Mouse (Mus musculus) heart, embryonic 14.5 days (tissue): ENCODE results near the gene Paip2b. TPM values are rescaled to one million over a fixed set of nuclear protein-coding genes. Genes with fewer than 3 reads are reported as not detected.
A peak's percentile ranks its signal among the peaks of the same experiment; 100 is the strongest.

Experiments used
- ATAC-seq: fragments of 200-750 bp; cut with Nextera tagmentation; 2 replicates; pipeline ENCODE4 v1.8.0; 2017; ENCODE audit warnings: low read depth, moderate TSS enrichment; ENCODE audit not compliant: insufficient number of reproducible peaks, insufficient read depth, low FRiP score
- H3K27ac ChIP-seq, 2 experiments: fragments of 200-500 bp in 1 of 2; fragments of 300-500 bp in 1 of 2; sonication (generic) in 1 of 2; replicated peaks in 1 of 2; 2 replicates each; pipeline ENCODE4 v1.5.1; 2012 to 2014; ENCODE audit warnings: low read depth in 2 of 2, low read length in 2 of 2, control low read depth in 1 of 2, mild to moderate bottlenecking in 1 of 2, mixed read lengths in 1 of 2; ENCODE audit not compliant: control insufficient read depth in 1 of 2, insufficient read depth in 1 of 2
- H3K27me3 ChIP-seq: fragments of 300-500 bp; sonication (generic); 2 replicates; pipeline ENCODE4 v1.6.1; 2014; ENCODE audit warnings: mild to moderate bottlenecking, low read length, control low read depth; ENCODE audit not compliant: control insufficient read depth, insufficient read depth
- H3K36me3 ChIP-seq: fragments of 300-500 bp; sonication (generic); 2 replicates; pipeline ENCODE4 v1.6.1; 2014; ENCODE audit warnings: mild to moderate bottlenecking, control low read depth, low read length, mixed read lengths; ENCODE audit not compliant: control insufficient read depth, insufficient read depth
- H3K4me1 ChIP-seq, 2 experiments: fragments of 200-500 bp in 1 of 2; fragments of 300-500 bp in 1 of 2; sonication (generic) in 1 of 2; 2 replicates each; pipeline ENCODE4 v1.6.1; 2012 to 2014; ENCODE audit warnings: low read length in 2 of 2, control low read depth in 1 of 2, mixed read lengths in 1 of 2; ENCODE audit not compliant: control insufficient read depth in 2 of 2, insufficient read depth in 2 of 2
- H3K4me2 ChIP-seq: fragments of 300-500 bp; sonication (generic); 2 replicates; pipeline ENCODE4 v1.6.1; 2014; ENCODE audit warnings: mild to moderate bottlenecking, low read length
- H3K4me3 ChIP-seq, 2 experiments: fragments of 200-500 bp in 1 of 2; fragments of 300-500 bp in 1 of 2; sonication (generic) in 1 of 2; 2 replicates each; pipeline ENCODE4 v1.5.1; 2012 to 2014; ENCODE audit warnings: low read length in 2 of 2, mild to moderate bottlenecking in 2 of 2, control low read depth in 1 of 2, low read depth in 1 of 2, moderate library complexity in 1 of 2; ENCODE audit not compliant: control insufficient read depth in 1 of 2, insufficient read depth in 1 of 2
- H3K9ac ChIP-seq: fragments of 300-500 bp; sonication (generic); 2 replicates; pipeline ENCODE4 v1.6.1; 2014; ENCODE audit warnings: mild to moderate bottlenecking, low read length
- H3K9me3 ChIP-seq: fragments of 300-500 bp; sonication (generic); 2 replicates; pipeline ENCODE4 v1.6.1; 2016; ENCODE audit warnings: low read length, control low read depth; ENCODE audit not compliant: control insufficient read depth
- WGBS: fragments of 180-500 bp; shearing (Covaris S2); extraction: QIAGEN DNeasy Blood & Tissue Kit; methylation state at CpG from one replicate; pipeline ENCODE4 v1.1.7; 2014; 5-methylcytosine and 5-hydroxymethylcytosine counted together
- polyA plus RNA-seq: library from polyadenylated mRNA; unstranded; fragments of >200 nt; fragmentation: Nextera tagmentation; extraction: Ambion mirVana; gene quantifications from 2 replicates; pipeline ENCODE4 v1.2.1, GENCODE M21; 2014

Gene Paip2b
- polyA plus RNA-seq, 1 experiment from 2014 or later = 14.9 TPM

DNA sequence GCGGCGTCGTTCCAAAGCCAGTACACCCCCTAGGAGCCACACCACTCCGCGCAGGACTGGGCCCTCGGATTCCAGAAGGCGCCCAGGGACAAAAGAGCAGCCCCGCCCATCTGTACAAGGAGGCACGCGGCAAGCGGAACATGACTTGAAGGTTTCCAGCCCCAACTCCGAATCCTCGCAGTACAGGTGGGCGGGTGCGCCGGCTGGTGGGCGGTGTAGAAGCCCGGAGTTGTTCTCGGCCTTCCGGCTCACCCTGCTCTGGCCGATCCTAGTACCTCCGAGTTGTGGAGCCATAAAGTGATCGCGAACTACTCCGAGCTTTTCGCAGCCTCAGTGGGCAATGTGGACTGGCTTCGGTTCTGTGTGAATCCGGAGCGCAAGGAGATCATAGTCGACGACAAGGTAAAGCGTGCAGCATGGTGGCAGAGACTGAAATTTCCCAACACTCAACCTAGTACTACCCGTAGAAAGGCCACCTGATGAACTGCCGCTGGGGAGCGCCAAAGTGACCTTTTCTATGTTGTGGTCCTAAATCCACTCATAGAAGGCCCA lies 68.6 kb downstream of the Paip2b start:
- Histone ChIP-seq H3K9ac (peak overlapping the region; percentile 62), H3K27me3 (peaks cover 49% of the 10 kb centered on the region), H3K4me3 (peak overlapping the region; percentile 17 to 41), H3K4me2 (peak overlapping the region; percentile 83), H3K9me3 (no peaks in the 10 kb centered on the region), H3K4me1 (peaks cover 13 to 18% of the 10 kb centered on the region in 2 experiments; a peak in 2 of 4 replicates), H3K36me3 (no peaks in the 10 kb centered on the region), H3K27ac (no peak overlapping the region)
- 1% methylated on average over 35 of the region's 35 CpGs for WGBS
- no peak for ATAC-seq

DNA sequence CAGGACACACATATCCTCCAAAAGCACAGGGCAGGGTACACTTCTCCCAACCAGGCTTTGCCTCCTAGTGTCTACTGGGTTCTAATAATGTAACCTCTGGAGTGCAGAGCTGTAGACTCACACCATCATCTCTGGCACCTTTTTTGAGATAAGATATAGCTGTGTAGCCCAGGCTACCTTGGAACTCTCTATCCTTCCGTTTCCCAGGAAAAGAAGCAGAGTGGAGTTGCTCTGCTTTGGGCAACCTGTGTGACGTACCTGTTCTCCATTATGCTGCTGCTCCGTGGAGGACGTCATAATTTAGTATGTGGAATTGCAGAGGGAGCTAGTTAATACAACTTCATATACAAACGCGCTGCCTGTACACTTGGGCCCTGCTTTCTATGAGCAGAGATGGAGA lies 69.2 kb downstream of the Paip2b start, which contains the start of gene Ankrd53:
TSS of gene Ankrd53 (plus strand) at position 301 of the 400 bp plus-strand sequence.
- H3K27ac ChIP-seq = no peak within 1 kb of the TSS
- H3K9me3 ChIP-seq = no peaks in the 10 kb centered on the region
- peak within 1 kb of the TSS; percentile 17 to 41 for H3K4me3 ChIP-seq
- H3K4me1 ChIP-seq = peaks cover 13 to 18% of the 10 kb centered on the region in 2 experiments; a peak in 2 of 4 replicates
- H3K4me2 ChIP-seq = peak within 1 kb of the TSS; percentile 83
- peaks cover 55% of the 10 kb centered on the region for H3K27me3 ChIP-seq
- H3K36me3 ChIP-seq = no peaks in the 10 kb centered on the region
- peak within 1 kb of the TSS; percentile 62 for H3K9ac ChIP-seq
- ATAC-seq = no peak
- WGBS = 29% methylated on average over 6 of the region's 6 CpGs

DNA sequence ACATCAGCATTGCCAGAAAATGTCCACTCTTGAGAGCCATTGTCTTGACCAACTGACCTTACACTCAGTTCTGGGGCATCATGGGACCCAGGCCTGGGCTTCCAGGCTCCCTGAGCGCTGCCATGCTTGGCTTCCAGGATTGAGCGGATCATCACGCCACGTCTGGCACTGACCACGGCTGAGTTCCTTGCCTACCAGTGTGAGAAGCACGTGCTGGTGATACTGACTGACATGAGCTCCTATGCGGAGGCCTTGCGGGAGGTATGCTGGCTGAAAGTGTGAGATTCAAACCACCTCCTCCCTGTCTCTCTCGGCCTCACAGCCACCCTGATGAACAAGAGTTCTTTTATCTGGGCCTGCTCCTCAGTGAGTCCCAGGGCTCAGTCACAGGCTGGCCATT lies 75.5 kb downstream of the Paip2b start:
- peaks cover 67% of the 10 kb centered on the region for H3K27me3 ChIP-seq
- no peaks in the 10 kb centered on the region for H3K9me3 ChIP-seq
- no peak for ATAC-seq
- WGBS = 62% methylated on average over 9 of the region's 9 CpGs
- no peak overlapping the region for H3K27ac ChIP-seq
- H3K4me3 ChIP-seq = no peak overlapping the region
- H3K36me3 ChIP-seq = no peaks in the 10 kb centered on the region
- H3K4me2 ChIP-seq = no peak overlapping the region
- H3K4me1 ChIP-seq = peaks cover 0 to 3% of the 10 kb centered on the region in 2 experiments; a peak in 1 of 4 replicates
- no peak overlapping the region for H3K9ac ChIP-seq

Other genes starting within 250 kb of the Paip2b start
- gene Clec4f, start 175.6 kb downstream of the Paip2b start, polyA plus RNA-seq = 0.46 and 0.70 TPM in 2 replicates
- gene Cd207, start 153.9 kb downstream of the Paip2b start, polyA plus RNA-seq = 0.22 TPM in 2 replicates
- not detected in 2 replicates for gene Vax2, start 120.5 kb downstream of the Paip2b start, polyA plus RNA-seq
- not detected in 2 replicates for gene Atp6v1b1, start 88.8 kb downstream of the Paip2b start, polyA plus RNA-seq
- not detected in 2 replicates for gene Ankrd53, start 69.1 kb downstream of the Paip2b start, polyA plus RNA-seq
- gene Tex261, start 55.9 kb downstream of the Paip2b start, polyA plus RNA-seq = 70.3 and 75.9 TPM in 2 replicates
- 64.8 and 69.6 TPM in 2 replicates for gene Nagk, start 36.8 kb downstream of the Paip2b start, polyA plus RNA-seq
- 51.1 and 52.3 TPM in 2 replicates for gene Zfp638, start 35.4 kb upstream of the Paip2b start, polyA plus RNA-seq
- 18.6 and 19.3 TPM in 2 replicates for gene Dysf, start 176.8 kb upstream of the Paip2b start, polyA plus RNA-seq